Mouse (Mus musculus): ENCODE measurements around the gene Aldh5a1. TPM values are rescaled to one million over a fixed set of nuclear protein-coding genes. Genes with fewer than 3 reads are reported as not detected.

The Aldh5a1 gene
- polyA plus RNA-seq, 1 experiment from 2014 or later, result 4.8 TPM

DNA sequence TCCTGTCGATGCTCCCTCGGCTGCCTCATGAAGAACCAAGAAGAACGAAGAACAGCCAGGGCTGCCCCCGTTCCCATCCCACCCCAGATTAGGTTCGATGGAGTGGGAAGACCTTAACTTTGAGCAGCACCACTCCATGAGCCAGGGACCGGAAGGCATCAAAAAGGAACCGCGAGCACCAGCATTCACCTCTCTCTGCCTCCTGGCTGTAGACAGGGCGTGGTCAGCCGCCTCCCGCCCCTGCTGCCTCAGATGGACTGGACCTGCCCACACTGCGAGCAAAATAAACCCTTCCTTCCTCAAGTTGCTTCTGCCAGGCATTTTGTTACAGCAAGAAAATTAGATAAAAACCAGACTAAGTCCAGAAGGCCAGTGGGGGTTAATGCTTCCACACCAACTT, 76.4 kb downstream of the Aldh5a1 start:
- ATAC-seq (ENCODE audit: insufficient number of reproducible peaks, low FRiP score, low TSS enrichment, low read depth), result no peak
- no peak overlapping the region for H3K4me2 ChIP-seq
- no peaks in the 10 kb centered on the region for H3K9me3 ChIP-seq
- WGBS, result 62% methylated on average over 12 of the region's 12 CpGs
- no peak overlapping the region for H3K27ac ChIP-seq
- H3K9ac ChIP-seq, result no peak overlapping the region
- no peaks in the 10 kb centered on the region for H3K27me3 ChIP-seq
- H3K4me3 ChIP-seq, result no peak overlapping the region
- H3K4me1 ChIP-seq, result 0 out of 2 replicates have a peak, but pooled peaks cover 7% of the 10 kb centered on the region
- no peaks in the 10 kb centered on the region for H3K36me3 ChIP-seq

DNA sequence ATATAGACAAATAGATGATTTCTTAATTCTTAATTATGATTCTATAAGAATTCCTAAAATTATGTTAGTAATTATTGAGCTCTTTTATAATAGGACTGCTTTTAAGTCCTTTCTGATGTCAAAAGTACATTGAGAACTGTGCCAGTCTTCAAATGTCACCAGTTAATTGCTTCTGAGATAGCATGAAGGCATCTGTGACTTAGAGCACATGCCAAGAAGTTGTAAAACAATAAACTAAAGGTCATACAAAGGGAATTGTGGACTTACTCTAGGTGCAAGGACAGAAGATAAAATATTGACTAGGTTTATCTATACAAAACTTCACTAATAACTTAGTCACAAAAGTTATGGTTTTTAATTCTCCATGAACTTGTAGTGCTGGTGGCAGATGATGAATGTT, 78.3 kb downstream of the Aldh5a1 start:
- Histone ChIP-seq H3K4me2 (no peak overlapping the region), H3K4me1 (0 out of 2 replicates have a peak, but pooled peaks cover 7% of the 10 kb centered on the region), H3K4me3 (no peak overlapping the region), H3K36me3 (no peaks in the 10 kb centered on the region), H3K9ac (no peak overlapping the region), H3K9me3 (no peaks in the 10 kb centered on the region), H3K27ac (no peak overlapping the region), H3K27me3 (no peaks in the 10 kb centered on the region)
- ATAC-seq (ENCODE audit: insufficient number of reproducible peaks, low FRiP score, low TSS enrichment, low read depth), result no peak

Other genes with a start within 250 kb of the Aldh5a1 start
- not detected in 2 replicates for gene Armh2, start 196.4 kb downstream of the Aldh5a1 start, polyA plus RNA-seq (2015; fragmentation: Nextera tagmentation; extraction: Ambion mirVana)
- gene Gmnn, start 175.7 kb downstream of the Aldh5a1 start, polyA plus RNA-seq (2015; fragmentation: Nextera tagmentation; extraction: Ambion mirVana), result 72.6 and 73.7 TPM in 2 replicates
- 14.1 and 15.0 TPM in 2 replicates for gene BC005537, start 136.0 kb downstream of the Aldh5a1 start, polyA plus RNA-seq (2015; fragmentation: Nextera tagmentation; extraction: Ambion mirVana)
- gene Acot13, start 106.1 kb downstream of the Aldh5a1 start, polyA plus RNA-seq (2015; fragmentation: Nextera tagmentation; extraction: Ambion mirVana), result 66.3 and 75.3 TPM in 2 replicates
- 44.3 and 46.2 TPM in 2 replicates for gene Tdp2, start 106.0 kb downstream of the Aldh5a1 start, polyA plus RNA-seq (2015; fragmentation: Nextera tagmentation; extraction: Ambion mirVana)
- 0.04 and 0.06 TPM in 2 replicates for gene D130043K22Rik, start 92.5 kb downstream of the Aldh5a1 start, polyA plus RNA-seq (2015; fragmentation: Nextera tagmentation; extraction: Ambion mirVana)
- gene Gpld1, start 5.5 kb upstream of the Aldh5a1 start, polyA plus RNA-seq (2015; fragmentation: Nextera tagmentation; extraction: Ambion mirVana), result 4.6 and 5.6 TPM in 2 replicates
- 12.9 and 15.2 TPM in 2 replicates for gene Mrs2, start 82.7 kb upstream of the Aldh5a1 start, polyA plus RNA-seq (2015; fragmentation: Nextera tagmentation; extraction: Ambion mirVana)
- gene Dcdc2a, start 118.3 kb upstream of the Aldh5a1 start, polyA plus RNA-seq (2015; fragmentation: Nextera tagmentation; extraction: Ambion mirVana), result 0.31 and 0.45 TPM in 2 replicates

All from limb, embryonic 15.5 days (tissue).